Mouse (Mus musculus): ENCODE data around the gene 1810010H24Rik. TPM values are rescaled to one million over a fixed set of nuclear protein-coding genes. Genes with fewer than 3 reads are reported as not detected.

The 1810010H24Rik gene
- polyA plus RNA-seq, 1 experiment from 2014 or later, result 1.5 TPM

- peaks cover 34% of the 10 kb centered on the region for H3K36me3 ChIP-seq (ENCODE audit: control insufficient read depth, insufficient read depth, low read length)
- no peak overlapping the region for H3K4me3 ChIP-seq (ENCODE audit: low read depth, low read length)
- no peak overlapping the region for H3K9ac ChIP-seq (ENCODE audit: low read length)
- no peak overlapping the region for H3K27ac ChIP-seq (replicated peaks; ENCODE audit: low read depth, low read length)
- H3K4me2 ChIP-seq (ENCODE audit: low read depth, severe bottlenecking), result no peak overlapping the region
- WGBS, result 96% methylated on average over 1 of the region's 1 CpGs
- no peaks in the 10 kb centered on the region for H3K9me3 ChIP-seq (ENCODE audit: control insufficient read depth, low read length)
- DNase-seq (ENCODE audit: low spot score) (no peak), ATAC-seq (ENCODE audit: insufficient number of reproducible peaks, low FRiP score, low TSS enrichment, low read depth) (no peak)
- no peaks in the 10 kb centered on the region for H3K4me1 ChIP-seq (ENCODE audit: control insufficient read depth, insufficient read depth, low read length)
- no peaks in the 10 kb centered on the region for H3K27me3 ChIP-seq (ENCODE audit: control insufficient read depth, insufficient read depth, low read length)
Measured at GRCm38 (mm10) chr11:107064590-107064989, 39.1 kb downstream of the 1810010H24Rik start.

- Histone ChIP-seq H3K9ac (ENCODE audit: low read length) (no peak overlapping the region), H3K27me3 (ENCODE audit: control insufficient read depth, insufficient read depth, low read length) (no peaks in the 10 kb centered on the region), H3K36me3 (ENCODE audit: control insufficient read depth, insufficient read depth, low read length) (peaks cover 29% of the 10 kb centered on the region), H3K9me3 (ENCODE audit: control insufficient read depth, low read length) (no peaks in the 10 kb centered on the region), H3K4me2 (ENCODE audit: low read depth, severe bottlenecking) (no peak overlapping the region), H3K27ac (replicated peaks; ENCODE audit: low read depth, low read length) (no peak overlapping the region), H3K4me3 (ENCODE audit: low read depth, low read length) (no peak overlapping the region), H3K4me1 (ENCODE audit: control insufficient read depth, insufficient read depth, low read length) (no peaks in the 10 kb centered on the region)
- 95% methylated on average over 11 of the region's 11 CpGs for WGBS
- no peak for ATAC-seq (ENCODE audit: insufficient number of reproducible peaks, low FRiP score, low TSS enrichment, low read depth)
- DNase-seq (ENCODE audit: low spot score), result no peak
Measured at GRCm38 (mm10) chr11:107065216-107065785, 39.8 kb downstream of the 1810010H24Rik start.

Other genes with a start within 250 kb of the 1810010H24Rik start
- 11.3 and 11.4 TPM in 2 replicates for gene Polg2, start 246.1 kb upstream of the 1810010H24Rik start, polyA plus RNA-seq (2014; fragmentation: Nextera tagmentation; extraction: Ambion mirVana)
- gene Ddx5, start 236.5 kb upstream of the 1810010H24Rik start, polyA plus RNA-seq (2014; fragmentation: Nextera tagmentation; extraction: Ambion mirVana), result 501 and 510 TPM in 2 replicates
- 22.5 and 24.5 TPM in 2 replicates for gene Cep95, start 236.4 kb upstream of the 1810010H24Rik start, polyA plus RNA-seq (2014; fragmentation: Nextera tagmentation; extraction: Ambion mirVana)
- 21.2 and 22.5 TPM in 2 replicates for gene Smurf2, start 105.0 kb upstream of the 1810010H24Rik start, polyA plus RNA-seq (2014; fragmentation: Nextera tagmentation; extraction: Ambion mirVana)
- gene Kpna2, start 26.1 kb upstream of the 1810010H24Rik start, polyA plus RNA-seq (2014; fragmentation: Nextera tagmentation; extraction: Ambion mirVana), result 624 and 640 TPM in 2 replicates
- 44.1 and 46.7 TPM in 2 replicates for gene Bptf, start 106.4 kb downstream of the 1810010H24Rik start, polyA plus RNA-seq (2014; fragmentation: Nextera tagmentation; extraction: Ambion mirVana)
- gene Nol11, start 163.7 kb downstream of the 1810010H24Rik start, polyA plus RNA-seq (2014; fragmentation: Nextera tagmentation; extraction: Ambion mirVana), result 72.9 and 74.5 TPM in 2 replicates

Measured in limb, embryonic 11.5 days (tissue).